Mouse (Mus musculus): ENCODE measurements around the gene Hemk1.

GRCm38 (mm10) chr9:107357651-107358050, 19.5 kb upstream of the Hemk1 start:
- no peak for TF ChIP-seq POLR2A (IDR thresholded peaks at IDR 0.05; ENCODE audit: low read depth, low read length)
- TF ChIP-seq CTCF (IDR thresholded peaks at IDR 0.05; ENCODE audit: extremely low read depth, insufficient read length, insufficient replicate concordance, low read depth, low read length): peak; percentile 96; the same call in 1 of the 2 replicates
